Mouse (Mus musculus): ENCODE data around the gene Ltb.

DNA sequence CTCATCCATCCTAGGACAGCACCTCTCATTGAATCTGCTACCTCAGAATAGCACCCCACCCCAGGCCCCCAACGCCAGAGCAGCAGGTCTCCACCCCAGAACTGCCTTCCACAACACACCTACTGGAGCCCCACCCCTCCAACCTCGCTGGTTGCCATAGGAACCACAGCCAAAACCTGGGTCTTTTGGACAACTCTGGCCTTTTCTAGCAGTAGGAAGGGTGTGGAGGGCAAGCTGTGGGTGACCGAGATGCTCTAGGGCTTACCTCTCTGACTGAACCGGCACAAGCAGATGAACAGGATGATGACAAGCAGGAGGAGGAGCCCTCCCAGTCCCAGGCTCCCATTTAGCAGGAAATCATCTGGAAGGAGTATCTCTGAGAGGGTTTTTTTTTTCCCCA, 7.6 kb upstream of the Ltb start:
- TF ChIP-seq CTCF (IDR thresholded peaks at IDR 0.05) (no peak), POLR2A (IDR thresholded peaks at IDR 0.05; ENCODE audit: insufficient read depth, low read depth, low read length) (peak; percentile 23; the same call in 1 of the 2 replicates)

Data from heart, adult 2 months (tissue).